In the genomic region with DNA sequence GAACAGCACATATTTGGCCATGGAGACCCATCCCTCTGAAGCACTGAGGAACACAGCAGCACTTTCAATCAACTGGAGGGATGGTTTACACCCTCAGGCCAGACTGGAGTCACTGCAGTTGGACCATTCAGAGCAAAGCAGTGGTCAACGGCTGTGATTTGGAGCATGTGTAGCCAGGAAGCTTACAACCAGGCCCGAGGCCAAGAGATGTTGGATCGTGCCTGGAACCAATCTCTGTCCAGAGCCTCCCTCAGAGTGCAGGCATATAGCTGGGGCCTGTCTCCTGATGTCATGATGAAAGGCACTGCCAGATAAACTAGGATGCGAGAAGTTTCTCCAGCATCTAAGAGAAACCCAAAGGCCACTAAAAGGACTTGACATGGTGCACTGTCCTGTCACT, we compare ENCODE assay signal across 16 mouse cellular contexts.
DNase-seq lines count a peak whose midpoint lies in the region.
"Had no signal": no experiment of that assay in that cellular context is flagged by ENCODE, and none has a peak within 500 bp of the region (broad histone marks: within the 10 kb centered on the region; RNA-seq: fewer than 3 reads in every experiment).

No protein-coding gene starts in this region.

- H3K4me1 ChIP-seq in forebrain, embryonic 10.5 days: no peaks in the 10 kb centered on the region
- H3K4me1 ChIP-seq: embryonic facial prominence, embryonic 10.5 days; embryonic facial prominence, embryonic 12.5 days; forebrain, embryonic 12.5 days had no signal

- peak; percentile 22 to 26 for DNase-seq in cerebellum, adult 18-20 months
- no peak for DNase-seq in cerebellum, adult 9-11 months
- DNase-seq in cerebellum, postnatal 10 days: peak; percentile 56 to 70
- DNase-seq in cerebellum, adult 11-12 months: no peak
- peak; percentile 33 to 50 for DNase-seq in cerebellum, postnatal 25 days
- no peak for DNase-seq in cerebellum, adult 11 months
- DNase-seq in cerebellum, postnatal 36 days: peak; percentile 13 to 22
- no peak for DNase-seq in forebrain, embryonic 10.5 days (ENCODE audit: extremely low spot score, low spot score)
- DNase-seq: adrenal gland, adult 2 months; adrenal gland, postnatal 10 days; adrenal gland, postnatal 25 days; gastrocnemius, adult 2 months; gastrocnemius, postnatal 10 days had no signal

- no peak overlapping the region for H3K4me3 ChIP-seq in forebrain, embryonic 10.5 days
- H3K4me3 ChIP-seq: embryonic facial prominence, embryonic 10.5 days; embryonic facial prominence, embryonic 12.5 days; forebrain, embryonic 12.5 days; gastrocnemius, adult 2 months had no signal

- 81% methylated on average over 4 of the region's 4 CpGs for WGBS in forebrain, embryonic 10.5 days

- no peaks in the 10 kb centered on the region for H3K9me3 ChIP-seq in forebrain, embryonic 10.5 days
- H3K9me3 ChIP-seq: embryonic facial prominence, embryonic 10.5 days; embryonic facial prominence, embryonic 12.5 days; forebrain, embryonic 12.5 days had no signal

- no peaks in the 10 kb centered on the region for H3K36me3 ChIP-seq in forebrain, embryonic 10.5 days (replicated peaks)
- H3K36me3 ChIP-seq: embryonic facial prominence, embryonic 10.5 days; embryonic facial prominence, embryonic 12.5 days; forebrain, embryonic 12.5 days had no signal

- H3K27ac ChIP-seq in forebrain, embryonic 10.5 days: no peak overlapping the region
- H3K27ac ChIP-seq: embryonic facial prominence, embryonic 10.5 days; embryonic facial prominence, embryonic 12.5 days; forebrain, embryonic 12.5 days; gastrocnemius, adult 2 months had no signal

- H3K27me3 ChIP-seq in forebrain, embryonic 10.5 days (ENCODE audit: poor library complexity, severe bottlenecking): no peaks in the 10 kb centered on the region
- H3K27me3 ChIP-seq: embryonic facial prominence, embryonic 12.5 days; forebrain, embryonic 12.5 days had no signal

Comparison
In these comparisons a context has a peak if more than half of its experiments do, and no peak if none do; other contexts are left out.
1. DNase-seq: peak in cerebellum, adult 18-20 months (2 of 2), cerebellum, postnatal 10 days (2 of 2), cerebellum, postnatal 25 days (2 of 2) and cerebellum, postnatal 36 days (2 of 2); none in cerebellum, adult 9-11 months (single experiment), cerebellum, adult 11-12 months (single experiment), cerebellum, adult 11 months (single experiment) and forebrain, embryonic 10.5 days (single experiment).